Mouse (Mus musculus) kidney, postnatal 10 days (tissue): ENCODE measurements at regions not wholly inside any gene's neighbourhood (a gene's known extent, or its start where the extent isn't known, plus 50 kb on each side); places are given as distances from the start of the nearest gene placed in this dataset.
A peak's percentile ranks its signal among the peaks of the same experiment; 100 is the strongest.

Experiments used
- DNase-seq: peaks from one replicate; pipeline ENCODE4 v3.0.0; 2021; ENCODE audit warnings: mixed read lengths

GRCm38 (mm10) chr5:4496132-4496906, 261.5 kb downstream of the Fzd1 start:
- DNase-seq, result peak; percentile 44

- DNase-seq, result no peak
These were observed 262.4 kb downstream of the Fzd1 start for GRCm38 (mm10) chr5:4495482-4495881.

DNA sequence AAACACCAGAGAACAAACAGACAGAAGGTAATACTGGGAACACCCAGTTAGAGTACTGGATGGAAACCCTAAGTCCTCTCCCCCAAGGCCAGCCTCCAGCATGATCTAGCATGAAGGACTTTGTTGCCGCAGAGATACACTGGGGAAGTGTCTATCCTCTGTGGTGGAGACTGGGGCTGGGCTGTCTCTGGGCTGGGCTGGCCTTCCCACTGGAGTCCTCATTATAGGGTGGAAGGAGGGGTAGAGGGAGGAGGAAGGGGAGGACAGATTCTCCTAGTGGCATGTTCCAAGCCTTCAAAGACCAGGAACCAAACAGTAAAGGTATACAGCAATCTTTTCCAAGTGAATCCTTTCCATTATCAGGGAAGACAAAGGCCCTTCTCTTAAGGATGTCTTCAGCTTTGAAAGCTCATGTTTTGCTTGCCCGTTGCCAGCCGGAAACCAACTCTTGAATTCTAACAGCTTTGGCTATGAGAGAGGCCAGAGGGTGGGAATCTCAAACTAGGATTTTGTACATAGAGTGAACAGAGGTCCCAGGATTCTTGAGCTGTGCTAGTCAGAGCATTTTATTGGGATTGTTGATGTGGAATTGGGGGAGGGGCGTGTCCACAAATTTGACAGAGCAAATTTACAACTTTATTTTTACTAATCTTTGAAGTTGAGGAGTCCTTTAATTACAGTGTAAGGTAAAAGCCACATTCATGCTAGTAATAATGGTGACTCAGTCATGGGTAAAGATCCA, 271.3 kb downstream of the Fzd1 start:
- no peak for DNase-seq

GRCm38 (mm10) chr5:4485542-4486390, 272.1 kb downstream of the Fzd1 start:
- DNase-seq, result no peak

DNA sequence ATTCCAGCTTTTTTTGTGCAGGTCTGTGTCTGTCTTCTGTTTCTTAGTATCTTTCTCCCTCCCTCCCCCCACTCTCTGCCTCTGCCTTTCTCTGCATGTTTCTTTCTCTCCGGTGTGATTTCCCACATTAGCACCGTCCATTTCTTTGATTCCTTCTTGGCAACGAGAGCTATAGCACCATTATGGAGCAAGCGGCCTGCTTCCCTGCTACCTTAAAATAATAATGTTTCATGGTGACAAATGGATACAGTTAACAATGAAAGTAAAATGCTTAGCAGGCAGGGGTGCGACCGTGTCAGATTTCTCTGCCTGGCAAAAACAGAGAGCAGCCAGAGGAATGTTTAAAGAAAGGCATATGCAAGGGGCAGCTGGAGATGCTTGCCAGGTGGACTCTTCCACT, 273.1 kb downstream of the Fzd1 start:
- no peak for DNase-seq

GRCm38 (mm10) chr5:4484151-4484550, 273.7 kb downstream of the Fzd1 start:
- no peak for DNase-seq

GRCm38 (mm10) chr5:4474255-4474654, 282.1 kb downstream of the Mterf1b start:
- no peak for DNase-seq
